Mouse (Mus musculus) embryonic fibroblast, embryonic 13.5 days (primary cell): ENCODE measurements around the gene Cyp2w1.

ENCODE experiments used
- CTCF ChIP-seq: IDR thresholded peaks from 2 replicates; pipeline ENCODE4 v1.5.1; 2011; ENCODE audit warnings: mild to moderate bottlenecking, control low read depth, low read length, moderate library complexity, borderline replicate concordance; ENCODE audit not compliant: insufficient read depth
- POLR2A ChIP-seq: IDR thresholded peaks from 2 replicates; pipeline ENCODE4 v1.6.1; 2011; ENCODE audit warnings: low read depth, mild to moderate bottlenecking, control low read depth, low read length, moderate library complexity

- TF ChIP-seq CTCF (no peak), POLR2A (no peak)
Observed at GRCm38 (mm10) chr5:139388195-139388570, 35.8 kb downstream of the Cyp2w1 start.
